Mouse (Mus musculus) R1 (cell line): ENCODE results near the gene Tanc2.

Experiments used
- DNase-seq: peaks from one replicate; pipeline ENCODE4 v3.0.0-alpha.2; 2018; ENCODE audit warnings: low read depth, low spot score

Tanc2 gene

DNA sequence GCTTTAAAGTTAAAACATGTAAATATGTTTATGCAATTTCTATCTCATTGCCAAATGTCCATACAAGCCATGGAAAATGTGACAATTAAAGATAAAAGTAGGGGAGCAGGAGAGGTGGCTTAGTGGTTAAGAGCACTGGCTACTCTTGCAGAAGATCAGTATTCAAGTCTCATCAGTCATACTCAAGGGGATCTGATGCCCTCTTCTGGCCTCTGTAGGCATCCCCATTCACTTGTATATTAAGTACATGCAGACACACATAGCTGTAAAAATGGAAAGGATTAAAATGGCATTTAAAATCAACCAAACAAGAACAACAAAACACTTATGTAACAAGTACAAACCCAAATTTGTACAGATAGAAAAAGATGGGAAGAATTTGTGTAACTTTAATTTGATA, 54.2 kb downstream of the Tanc2 start:
- DNase-seq: peak; percentile 9

DNA sequence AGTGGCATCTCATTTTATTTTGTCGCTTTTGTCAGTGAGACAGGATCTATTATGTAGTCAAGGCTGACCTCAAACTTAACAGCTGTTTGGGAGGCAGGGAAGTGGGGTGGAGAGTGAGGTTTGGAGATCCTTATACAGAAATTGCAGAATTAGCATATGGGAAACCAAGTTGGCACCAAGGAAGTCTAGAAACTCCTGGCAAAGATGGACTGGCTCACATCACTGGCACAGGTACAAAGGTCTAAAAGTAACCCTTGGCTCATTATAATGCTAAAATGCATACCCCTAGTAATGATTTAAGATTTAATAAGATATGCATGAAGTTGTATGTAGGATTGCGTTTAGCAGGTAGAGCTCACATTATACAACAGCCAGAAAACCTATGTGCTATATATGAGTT, 58.2 kb downstream of the Tanc2 start:
- DNase-seq: no peak

DNA sequence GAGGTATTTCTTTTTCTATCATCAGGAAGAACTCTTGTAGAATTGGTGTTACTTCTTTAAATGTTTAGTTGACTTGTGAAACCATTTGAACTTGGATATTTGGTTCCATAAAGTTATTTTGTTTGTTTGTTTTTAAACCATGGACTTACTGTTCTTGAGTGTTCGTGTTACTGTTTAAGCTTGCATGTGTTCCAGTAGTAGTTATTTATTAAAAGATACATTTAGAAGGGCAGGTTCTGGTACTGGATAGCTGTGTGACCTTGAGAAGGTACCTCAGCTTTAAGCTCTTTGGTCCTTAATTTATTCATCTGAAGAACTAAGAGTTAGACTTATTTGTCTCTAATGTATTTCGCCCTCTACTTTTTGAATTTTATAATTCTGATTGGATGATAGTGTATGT, 64.8 kb downstream of the Tanc2 start:
- no peak for DNase-seq

DNA sequence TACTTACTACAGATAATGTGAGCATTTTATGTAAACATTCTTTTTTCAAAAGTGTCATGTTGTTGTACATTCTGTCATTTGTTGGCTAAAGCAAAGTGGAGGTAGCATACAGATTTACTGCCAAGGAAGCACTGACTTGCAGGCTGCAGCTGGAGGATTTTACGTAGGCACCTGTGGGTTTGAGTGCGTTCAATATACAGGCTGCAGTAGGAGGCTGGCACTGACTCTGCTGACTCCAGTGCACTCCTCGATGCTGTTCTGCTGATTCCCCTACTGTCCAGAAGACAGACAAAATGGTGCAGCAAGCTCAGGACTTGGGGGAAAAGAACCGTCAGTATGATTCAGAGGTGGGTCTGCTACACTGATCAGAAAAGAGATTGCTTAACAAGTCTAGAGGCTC, 65.5 kb downstream of the Tanc2 start:
- no peak for DNase-seq

DNA sequence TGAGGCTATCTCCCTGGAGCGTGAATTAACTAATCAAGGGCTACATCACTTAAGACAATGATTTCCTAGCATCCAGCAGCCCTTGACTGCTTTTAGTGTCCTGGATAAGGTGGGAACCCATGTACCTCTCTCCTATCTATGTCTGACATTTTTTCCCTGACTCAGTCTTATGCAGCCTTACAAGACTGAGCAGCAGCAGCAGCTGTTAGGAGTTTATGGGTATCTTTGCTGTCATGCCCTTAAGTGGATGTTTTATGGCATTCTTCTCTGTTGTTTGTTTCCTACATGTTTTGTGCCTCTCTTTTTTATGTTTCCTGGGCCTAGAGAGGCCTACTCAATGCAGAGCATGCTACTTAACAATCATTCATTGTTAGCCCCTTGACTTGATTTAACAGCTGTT, 78.1 kb downstream of the Tanc2 start:
- DNase-seq: no peak

DNA sequence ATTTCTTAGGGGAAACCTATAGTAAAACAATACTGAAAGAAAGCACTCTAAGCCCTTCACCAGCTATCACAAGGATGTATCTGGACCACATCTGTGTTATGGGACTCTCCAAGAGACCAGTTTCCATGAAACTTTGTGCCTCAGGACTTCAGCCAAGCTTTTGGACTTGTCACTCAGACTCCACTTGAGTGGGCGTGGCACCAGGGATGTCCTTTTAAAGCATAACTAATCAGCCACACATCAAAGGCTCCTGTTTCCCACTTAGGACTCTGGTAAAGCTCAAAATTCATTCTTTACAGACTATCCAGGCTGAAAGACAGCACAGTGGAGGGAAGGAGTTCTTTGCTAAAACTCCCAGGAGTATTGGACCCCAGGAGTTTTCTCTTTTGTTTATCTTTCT, 89.2 kb downstream of the Tanc2 start:
- DNase-seq: peak; percentile 25

DNA sequence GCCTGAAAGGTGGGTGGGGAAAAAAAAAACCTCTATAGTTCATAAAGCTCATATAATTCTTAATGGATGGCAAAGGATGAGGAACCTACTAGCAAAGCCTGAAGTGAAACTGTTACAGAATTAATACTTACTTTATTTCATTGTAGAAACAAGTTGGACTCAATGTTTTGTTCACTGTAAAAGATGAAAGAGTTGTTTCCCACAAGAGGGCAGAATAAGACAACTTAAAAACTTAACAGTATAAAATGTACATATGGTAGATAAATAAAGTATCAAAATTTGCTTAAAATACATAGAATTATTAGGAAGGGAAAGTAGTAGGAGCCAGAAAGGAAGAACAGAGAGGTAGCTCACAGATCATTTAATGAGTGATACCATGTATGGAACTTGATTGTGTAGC, 95.0 kb downstream of the Tanc2 start:
- no peak for DNase-seq

DNA sequence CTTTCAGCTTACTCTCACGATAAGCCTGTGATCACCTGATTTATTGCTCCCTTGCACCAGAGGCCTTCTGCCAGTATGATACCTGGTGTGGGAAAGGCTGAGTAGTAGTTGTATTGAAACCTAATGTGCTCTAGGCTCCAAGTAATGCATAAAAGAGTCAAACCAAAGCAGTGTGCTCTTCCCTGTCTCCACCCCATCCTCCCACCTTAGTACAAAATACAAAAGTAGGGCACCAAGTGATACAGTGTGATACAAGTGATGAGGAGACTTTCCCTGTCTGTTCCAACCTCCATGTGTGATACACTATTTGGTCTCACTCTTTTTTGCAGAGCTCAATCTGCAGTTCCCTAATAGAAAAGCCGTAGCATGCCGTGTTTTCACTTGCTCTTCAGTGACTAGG, 110.7 kb downstream of the Tanc2 start:
- no peak for DNase-seq

DNA sequence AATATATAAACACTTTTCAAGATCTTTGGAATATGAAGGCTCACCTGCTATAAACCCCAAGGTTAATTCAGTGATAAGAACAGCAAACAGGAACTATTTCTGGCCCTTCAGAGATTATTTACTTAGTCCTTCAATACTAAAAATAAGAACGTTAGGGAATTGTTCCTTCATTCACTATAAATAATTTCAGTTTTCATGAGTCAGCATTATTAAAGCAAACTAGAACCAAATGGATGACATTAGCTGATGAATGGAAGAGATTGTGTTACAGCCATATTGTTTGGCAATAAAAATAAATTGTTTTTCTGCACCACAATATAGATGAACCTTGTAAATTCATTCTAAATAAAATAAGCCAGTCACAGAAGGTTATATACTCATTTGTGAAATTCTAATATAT, 129.9 kb downstream of the Tanc2 start:
- DNase-seq: no peak

DNA sequence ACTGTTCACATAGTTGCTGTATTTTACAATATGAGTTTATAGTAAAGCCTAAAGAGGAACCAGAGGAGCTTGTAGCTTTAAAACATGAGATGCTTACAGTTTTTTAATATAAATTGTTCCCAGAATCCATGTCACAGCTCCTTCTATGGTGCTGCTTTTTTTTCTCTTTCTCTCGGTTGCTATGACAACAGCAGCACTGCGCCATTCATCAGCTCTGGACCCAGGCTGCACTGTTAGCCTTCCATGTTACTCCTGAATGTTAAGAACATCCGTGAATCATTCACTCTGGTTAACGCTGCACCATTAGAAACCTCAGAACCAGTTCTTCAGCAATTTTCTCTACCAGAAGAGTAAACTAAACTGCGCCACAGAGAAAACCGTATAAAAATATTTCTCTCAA, 141.8 kb downstream of the Tanc2 start:
- peak; percentile 18 for DNase-seq

DNA sequence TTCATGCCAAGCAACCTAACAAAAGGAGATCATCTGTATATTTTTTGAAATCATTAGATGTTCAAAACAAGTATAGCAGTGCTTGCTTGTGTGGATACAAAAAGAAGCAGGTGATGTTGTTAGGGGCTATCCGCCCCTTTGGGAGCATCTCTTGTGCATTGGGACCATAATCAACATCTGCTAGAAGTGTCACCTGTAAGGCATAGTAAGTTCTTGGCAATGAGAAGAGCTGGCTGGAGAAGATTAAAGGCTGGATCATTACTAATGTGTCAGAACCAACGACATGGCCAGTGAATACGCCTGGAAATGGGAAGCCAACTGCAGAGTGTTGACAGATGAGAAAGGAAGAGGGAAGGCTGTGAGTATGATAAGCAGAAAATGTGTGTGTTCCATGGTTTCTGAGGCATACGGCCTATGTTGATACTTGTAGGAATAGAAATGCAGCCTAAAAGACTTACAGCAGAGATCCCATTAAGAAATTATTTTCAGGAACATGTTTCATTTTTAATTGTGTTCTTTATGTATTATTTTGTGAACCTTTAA, 142.3 kb downstream of the Tanc2 start:
- DNase-seq: no peak

DNA sequence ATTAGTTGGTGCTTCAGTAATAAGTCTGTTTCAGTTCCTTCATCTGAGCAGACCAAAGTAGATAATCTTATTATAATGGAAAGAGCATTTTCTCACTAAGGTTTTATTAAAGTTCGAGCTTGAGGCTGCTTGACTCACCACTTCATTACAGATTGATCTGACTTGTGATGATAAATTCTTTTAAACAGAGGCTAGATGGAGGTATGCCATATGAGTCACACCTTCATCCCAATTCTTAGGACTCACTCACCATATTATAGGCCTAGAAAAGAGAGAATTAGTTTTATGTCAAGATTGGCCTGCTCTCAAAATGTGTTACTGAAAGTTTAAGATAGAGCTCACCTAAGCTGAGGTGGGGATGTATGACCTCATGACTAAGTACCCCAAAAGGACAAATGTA, 153.4 kb downstream of the Tanc2 start:
- no peak for DNase-seq

DNA sequence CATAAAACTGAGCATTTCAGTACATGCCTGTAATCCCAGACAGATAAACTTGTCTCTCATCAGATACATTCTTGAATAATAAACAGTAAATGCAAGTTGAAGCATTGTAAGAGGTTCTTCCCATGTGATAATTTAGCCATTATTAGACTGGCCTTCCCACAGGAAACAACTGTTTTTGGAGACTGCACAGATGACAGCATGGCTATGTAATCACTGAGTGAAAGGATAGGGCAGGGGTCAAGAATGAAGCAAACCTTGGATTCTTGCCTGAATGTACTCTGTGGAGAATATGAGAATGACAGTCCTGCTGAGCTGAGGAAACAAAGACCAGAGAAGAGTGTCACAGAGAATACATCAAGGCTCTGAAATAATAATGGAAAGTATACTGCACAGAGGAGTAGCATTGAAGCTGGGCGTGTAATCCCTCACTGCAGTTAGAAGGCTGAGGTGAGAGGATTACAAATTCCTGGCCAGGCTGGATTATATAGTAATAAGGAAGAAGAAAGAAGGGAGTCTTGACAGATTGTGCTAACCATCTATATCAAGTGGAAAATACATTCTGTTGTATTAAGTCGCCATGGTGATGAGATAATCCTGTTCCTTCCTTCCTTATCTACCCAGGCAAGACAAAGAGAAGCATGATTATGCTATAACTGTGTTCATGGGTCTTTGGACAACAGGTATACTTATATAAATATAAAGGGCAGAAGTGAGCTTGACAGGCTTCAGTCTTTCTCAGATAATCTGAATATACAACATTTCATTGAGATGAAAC, 159.7 kb downstream of the Tanc2 start:
- DNase-seq: no peak

DNA sequence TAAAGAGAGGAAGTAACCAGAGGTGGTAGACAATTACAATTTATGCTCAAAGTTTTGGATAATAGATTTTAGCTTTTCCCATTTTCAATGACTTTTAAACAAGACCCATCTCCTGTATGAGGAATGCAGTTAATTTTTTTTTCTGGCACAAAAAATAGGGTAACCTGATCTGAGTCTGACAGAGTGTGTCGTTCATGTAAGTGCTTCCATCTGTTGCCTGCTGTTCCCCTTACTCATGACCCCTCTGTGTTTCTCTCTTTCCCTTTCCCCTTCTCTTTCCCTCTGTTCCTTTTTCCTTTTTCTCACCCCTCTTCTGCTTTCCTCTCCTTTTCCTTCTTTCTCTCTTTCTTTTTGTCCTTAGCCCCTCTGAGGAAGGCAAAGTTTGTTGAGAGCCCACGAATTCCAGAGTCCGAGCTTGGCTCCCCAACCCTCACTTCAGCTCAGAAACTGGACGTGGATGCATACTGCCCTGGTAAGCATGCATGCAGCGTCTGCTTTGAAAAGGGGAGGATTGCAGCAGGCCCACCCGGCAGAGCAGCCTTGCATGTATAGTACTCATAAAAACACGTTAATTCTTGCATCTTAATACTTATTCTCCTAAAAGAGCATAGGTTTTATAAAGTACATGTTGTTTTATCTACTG, 168.9 kb downstream of the Tanc2 start:
- no peak for DNase-seq

DNA sequence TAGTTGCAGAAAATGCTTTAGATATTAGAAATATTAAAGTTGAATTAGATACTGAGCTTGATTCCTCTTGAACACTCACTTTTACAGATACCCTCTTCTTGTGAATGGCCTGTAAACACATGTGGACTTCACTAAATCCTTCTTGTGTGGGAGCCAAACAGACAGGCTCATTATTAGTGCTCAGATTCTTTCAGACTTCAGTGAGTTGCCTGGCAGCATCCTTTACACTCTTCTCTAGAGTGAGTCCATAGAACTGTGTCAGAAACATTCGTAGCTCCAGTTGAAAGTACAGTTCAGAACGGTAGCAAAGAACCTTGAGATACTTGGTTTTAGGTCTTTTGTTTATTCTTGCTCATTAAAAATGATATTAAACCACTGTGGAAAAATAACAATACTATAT, 169.6 kb downstream of the Tanc2 start:
- DNase-seq: no peak

DNA sequence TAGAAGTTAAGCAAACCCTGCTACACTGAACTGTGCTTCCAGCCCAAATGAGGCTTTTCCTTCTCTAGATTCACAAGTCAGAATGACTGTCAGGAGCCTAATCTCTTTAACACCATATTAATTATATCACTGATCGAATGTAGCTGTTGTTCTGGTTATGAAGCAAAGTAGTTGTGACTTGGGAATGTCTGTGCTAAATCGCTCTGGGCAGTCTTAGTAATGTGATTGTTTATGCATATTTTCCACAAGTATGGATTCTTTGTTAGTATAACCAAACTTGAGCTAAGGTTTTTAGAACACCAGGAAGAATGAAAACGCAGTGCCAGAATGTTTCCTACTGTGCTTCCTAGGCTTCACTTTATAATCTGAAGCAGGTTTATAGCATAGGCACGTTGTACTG, 170.6 kb downstream of the Tanc2 start:
- no peak for DNase-seq

DNA sequence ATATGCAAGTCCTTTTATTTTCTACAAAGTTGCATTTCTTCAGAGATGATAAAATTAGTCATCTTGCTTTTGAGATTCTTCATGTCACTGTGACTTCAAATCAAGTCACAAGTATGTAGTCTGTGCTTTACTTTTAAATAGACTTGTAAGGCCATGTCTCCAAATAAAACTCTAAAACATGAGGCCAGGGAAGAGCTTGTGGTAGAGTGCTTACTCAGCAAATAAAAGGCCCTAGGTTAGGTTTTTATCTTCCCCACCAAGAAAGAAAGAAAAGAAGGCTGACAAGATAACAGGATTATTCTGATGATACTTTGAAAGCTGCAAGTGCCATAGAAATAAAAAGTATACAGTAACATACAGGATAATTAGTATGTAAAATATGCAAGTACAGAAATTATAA, 188.0 kb downstream of the Tanc2 start:
- DNase-seq: no peak

DNA sequence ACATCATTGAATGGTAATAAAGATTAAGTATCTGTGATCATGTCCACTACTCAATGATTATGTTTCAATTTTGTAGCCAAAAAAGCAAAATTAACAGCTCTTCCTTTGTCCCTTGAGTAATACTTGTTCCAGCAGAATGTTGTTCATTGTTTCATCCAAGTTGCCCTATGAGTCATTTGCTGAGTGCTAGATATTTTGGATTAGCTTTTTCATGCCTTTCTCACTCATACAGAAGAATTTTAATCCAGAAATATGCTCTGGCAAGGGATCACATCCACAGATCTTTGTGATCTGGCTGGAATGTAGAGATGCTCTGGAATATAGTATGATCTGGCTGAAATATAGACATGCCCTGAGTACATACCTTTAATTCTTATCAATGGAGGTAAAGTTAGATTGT, 202.7 kb downstream of the Tanc2 start:
- no peak for DNase-seq

DNA sequence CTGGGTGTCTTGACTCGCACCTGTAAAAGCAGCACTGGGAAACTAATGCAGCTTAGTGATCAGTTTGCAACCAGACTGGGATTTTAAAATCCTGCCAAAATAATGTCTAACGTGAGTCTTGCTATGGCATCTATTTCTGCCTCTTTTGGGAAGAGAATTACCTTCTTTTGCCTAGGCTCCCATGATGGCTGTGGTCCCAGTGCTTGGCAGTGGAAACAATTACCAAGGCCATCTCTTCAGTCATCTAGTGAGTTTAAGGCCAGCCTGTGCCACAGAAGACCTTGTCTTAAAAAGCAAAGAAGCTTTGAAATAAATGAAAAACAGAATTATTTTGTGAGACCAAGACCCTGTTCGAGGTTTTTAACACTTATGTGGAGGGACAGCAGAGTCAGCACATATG, 213.9 kb downstream of the Tanc2 start:
- no peak for DNase-seq

DNA sequence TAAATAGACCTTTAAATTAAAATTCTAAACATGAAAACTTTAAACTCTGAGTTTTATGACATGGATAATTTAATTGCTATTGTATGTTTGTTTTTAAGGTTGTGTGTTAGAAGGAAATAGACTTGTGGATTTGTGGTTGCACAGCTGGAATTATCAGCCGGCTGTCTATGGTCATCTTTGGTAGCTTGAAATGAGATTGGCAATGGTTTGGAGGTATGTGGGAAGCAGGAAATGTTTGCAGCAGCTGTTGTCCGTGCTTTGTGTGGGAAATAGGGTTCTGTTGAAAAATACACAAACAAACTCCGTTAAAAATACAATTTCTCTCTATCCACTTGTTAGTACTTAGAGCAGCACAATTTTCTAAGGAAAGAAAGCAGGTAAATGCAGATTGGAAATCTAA, 215.0 kb downstream of the Tanc2 start:
- no peak for DNase-seq

DNA sequence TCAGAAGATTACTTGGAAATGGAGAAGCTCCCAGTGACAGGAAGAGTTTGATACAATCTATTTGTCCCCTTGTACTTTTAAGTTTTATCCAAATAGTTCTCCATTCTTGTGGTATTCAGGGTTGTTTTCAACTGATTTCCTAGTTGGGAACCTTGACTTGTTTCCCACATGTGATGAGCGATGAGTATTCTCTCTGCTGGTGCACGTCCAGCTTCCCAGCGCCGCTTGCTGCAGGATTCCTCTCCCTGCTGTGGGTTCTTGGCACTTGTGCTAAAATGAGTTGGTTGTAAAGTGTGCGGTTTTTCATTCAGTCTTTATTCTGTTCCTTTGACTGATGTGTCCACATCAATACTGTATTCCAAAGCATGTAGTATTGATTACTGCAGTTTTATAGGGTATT, 217.3 kb downstream of the Tanc2 start:
- no peak for DNase-seq

DNA sequence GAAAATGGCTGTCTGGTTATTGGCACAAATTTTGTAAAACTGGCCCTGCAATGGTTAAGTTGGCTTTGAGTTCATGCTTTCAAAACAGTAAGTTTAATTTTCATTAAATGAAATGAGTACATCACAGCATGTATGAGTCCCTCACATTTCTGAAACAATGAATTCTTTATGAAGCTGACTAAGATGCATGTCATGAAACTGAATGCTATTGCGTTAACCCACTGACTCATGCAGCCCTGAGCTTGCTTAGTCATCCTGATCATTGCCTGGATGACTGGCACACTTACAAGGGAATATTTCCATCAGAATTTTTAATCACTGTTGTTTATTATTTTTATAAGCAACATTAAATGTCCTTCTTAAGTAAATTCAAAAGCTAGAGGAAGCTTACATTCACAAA, 233.5 kb downstream of the Tanc2 start:
- DNase-seq: no peak

DNA sequence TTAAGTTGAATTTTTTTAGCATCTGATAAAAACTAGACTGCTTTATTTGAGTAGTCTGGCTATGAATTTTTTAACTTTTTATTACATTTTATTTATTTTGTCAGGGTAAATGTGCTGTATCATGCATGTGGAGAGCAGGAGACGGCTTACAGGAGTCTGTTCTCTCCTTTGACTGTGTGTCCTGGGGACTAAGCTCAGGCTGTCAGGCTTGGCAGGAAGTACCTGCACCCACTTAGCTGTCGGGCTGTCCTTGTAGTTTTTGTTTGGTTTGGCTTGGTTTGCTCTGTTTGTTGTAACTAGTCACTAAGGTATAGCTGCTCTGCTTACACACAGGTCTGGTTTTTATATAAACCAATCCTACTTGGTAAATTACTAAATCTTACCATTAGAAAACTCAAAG, 234.0 kb downstream of the Tanc2 start:
- DNase-seq: no peak
